Mouse (Mus musculus): Measurements from ENCODE around the gene Slc44a1. TPM values are rescaled to one million over a fixed set of nuclear protein-coding genes. Genes with fewer than 3 reads are reported as not detected.
A peak's percentile ranks its signal among the peaks of the same experiment; 100 is the strongest.

Slc44a1 gene
- polyA plus RNA-seq, 2 experiments = 26.6 to 56.4 TPM

GRCm38 (mm10) chr4:53415873-53416637 is 24.2 kb upstream of the Slc44a1 start:
- Histone ChIP-seq H3K4me3 (replicated peaks; ENCODE audit: low read length) (no peak overlapping the region), H3K9ac (ENCODE audit: low read depth, low read length, severe bottlenecking) (no peak overlapping the region), H3K4me2 (replicated peaks; ENCODE audit: low read depth, low read length, severe bottlenecking) (no peak overlapping the region), H3K27me3 (ENCODE audit: control insufficient read depth, insufficient read depth, low read length) (no peaks in the 10 kb centered on the region), H3K9me3 (ENCODE audit: control insufficient read depth, low read length) (no peaks in the 10 kb centered on the region), H3K27ac (replicated peaks; ENCODE audit: low read depth, low read length) (peak overlapping the region; percentile 84), H3K36me3 (ENCODE audit: control insufficient read depth, insufficient read depth, low read length) (no peaks in the 10 kb centered on the region), H3K4me1 (ENCODE audit: control insufficient read depth, insufficient read depth, low read length) (peaks cover 13% of the 10 kb centered on the region)
- ATAC-seq (ENCODE audit: low FRiP score, low read depth) = peak; percentile 88
- DNase-seq (ENCODE audit: low spot score) = peak; percentile 88
- 57% methylated on average over 9 of the region's 10 CpGs for WGBS
- TF ChIP-seq POLR2A (IDR thresholded peaks at IDR 0.05; ENCODE audit: borderline replicate concordance, extremely low read depth, insufficient read depth, insufficient read length) = no peak

GRCm38 (mm10) chr4:53416928-53417327 is 23.3 kb upstream of the Slc44a1 start:
- WGBS = 54% methylated on average over 7 of the region's 7 CpGs
- peak overlapping the region; percentile 84 for H3K27ac ChIP-seq (replicated peaks; ENCODE audit: low read depth, low read length)
- TF ChIP-seq POLR2A (IDR thresholded peaks at IDR 0.05; ENCODE audit: borderline replicate concordance, extremely low read depth, insufficient read depth, insufficient read length) = no peak
- no peak for ATAC-seq (ENCODE audit: low FRiP score, low read depth)
- no peak overlapping the region for H3K4me2 ChIP-seq (replicated peaks; ENCODE audit: low read depth, low read length, severe bottlenecking)
- H3K4me1 ChIP-seq (ENCODE audit: control insufficient read depth, insufficient read depth, low read length) = peaks cover 13% of the 10 kb centered on the region
- no peaks in the 10 kb centered on the region for H3K36me3 ChIP-seq (ENCODE audit: control insufficient read depth, insufficient read depth, low read length)
- no peaks in the 10 kb centered on the region for H3K27me3 ChIP-seq (ENCODE audit: control insufficient read depth, insufficient read depth, low read length)
- H3K9me3 ChIP-seq (ENCODE audit: control insufficient read depth, low read length) = no peaks in the 10 kb centered on the region
- no peak for DNase-seq (ENCODE audit: low spot score)
- H3K9ac ChIP-seq (ENCODE audit: low read depth, low read length, severe bottlenecking) = no peak overlapping the region
- no peak overlapping the region for H3K4me3 ChIP-seq (replicated peaks; ENCODE audit: low read length)

GRCm38 (mm10) chr4:53422799-53423198 is 17.4 kb upstream of the Slc44a1 start:
- H3K4me2 ChIP-seq (replicated peaks; ENCODE audit: low read depth, low read length, severe bottlenecking) = no peak overlapping the region
- TF ChIP-seq POLR2A (IDR thresholded peaks at IDR 0.05; ENCODE audit: borderline replicate concordance, extremely low read depth, insufficient read depth, insufficient read length) = no peak
- H3K9ac ChIP-seq (ENCODE audit: low read depth, low read length, severe bottlenecking) = no peak overlapping the region
- H3K9me3 ChIP-seq (ENCODE audit: control insufficient read depth, low read length) = no peaks in the 10 kb centered on the region
- ATAC-seq (ENCODE audit: low FRiP score, low read depth) (peak; percentile 34; the same call in 1 of the 2 replicates), DNase-seq (ENCODE audit: low spot score) (no peak)
- no peak overlapping the region for H3K27ac ChIP-seq (replicated peaks; ENCODE audit: low read depth, low read length)
- H3K27me3 ChIP-seq (ENCODE audit: control insufficient read depth, insufficient read depth, low read length) = no peaks in the 10 kb centered on the region
- 51% methylated on average over 2 of the region's 2 CpGs for WGBS
- no peaks in the 10 kb centered on the region for H3K36me3 ChIP-seq (ENCODE audit: control insufficient read depth, insufficient read depth, low read length)
- H3K4me3 ChIP-seq (replicated peaks; ENCODE audit: low read length) = no peak overlapping the region
- H3K4me1 ChIP-seq (ENCODE audit: control insufficient read depth, insufficient read depth, low read length) = no peaks in the 10 kb centered on the region

- Histone ChIP-seq H3K36me3 (ENCODE audit: control insufficient read depth, insufficient read depth, low read length) (no peaks in the 10 kb centered on the region), H3K27ac (replicated peaks; ENCODE audit: low read depth, low read length) (no peak overlapping the region), H3K4me1 (ENCODE audit: control insufficient read depth, insufficient read depth, low read length) (no peaks in the 10 kb centered on the region), H3K27me3 (ENCODE audit: control insufficient read depth, insufficient read depth, low read length) (no peaks in the 10 kb centered on the region), H3K4me3 (replicated peaks; ENCODE audit: low read length) (no peak overlapping the region), H3K9ac (ENCODE audit: low read depth, low read length, severe bottlenecking) (no peak overlapping the region), H3K4me2 (replicated peaks; ENCODE audit: low read depth, low read length, severe bottlenecking) (no peak overlapping the region), H3K9me3 (ENCODE audit: control insufficient read depth, low read length) (no peaks in the 10 kb centered on the region)
- no peak for DNase-seq (ENCODE audit: low spot score)
- WGBS = 83% methylated on average over 4 of the region's 4 CpGs
- TF ChIP-seq POLR2A (IDR thresholded peaks at IDR 0.05; ENCODE audit: borderline replicate concordance, extremely low read depth, insufficient read depth, insufficient read length) = no peak
- ATAC-seq (ENCODE audit: low FRiP score, low read depth) = no peak
Observed at GRCm38 (mm10) chr4:53427120-53427519, 13.1 kb upstream of the Slc44a1 start.

GRCm38 (mm10) chr4:53430522-53430921 is 9.7 kb upstream of the Slc44a1 start:
- no peaks in the 10 kb centered on the region for H3K4me1 ChIP-seq (ENCODE audit: control insufficient read depth, insufficient read depth, low read length)
- no peak overlapping the region for H3K4me3 ChIP-seq (replicated peaks; ENCODE audit: low read length)
- H3K9me3 ChIP-seq (ENCODE audit: control insufficient read depth, low read length) = no peaks in the 10 kb centered on the region
- DNase-seq (ENCODE audit: low spot score) (no peak), ATAC-seq (ENCODE audit: low FRiP score, low read depth) (no peak)
- no peak overlapping the region for H3K4me2 ChIP-seq (replicated peaks; ENCODE audit: low read depth, low read length, severe bottlenecking)
- no peaks in the 10 kb centered on the region for H3K36me3 ChIP-seq (ENCODE audit: control insufficient read depth, insufficient read depth, low read length)
- TF ChIP-seq POLR2A (IDR thresholded peaks at IDR 0.05; ENCODE audit: borderline replicate concordance, extremely low read depth, insufficient read depth, insufficient read length) = no peak
- 32% methylated on average over 6 of the region's 6 CpGs for WGBS
- no peak overlapping the region for H3K27ac ChIP-seq (replicated peaks; ENCODE audit: low read depth, low read length)
- no peak overlapping the region for H3K9ac ChIP-seq (ENCODE audit: low read depth, low read length, severe bottlenecking)
- no peaks in the 10 kb centered on the region for H3K27me3 ChIP-seq (ENCODE audit: control insufficient read depth, insufficient read depth, low read length)

Measured in limb, embryonic 14.5 days (tissue).